Mouse (Mus musculus) layer of hippocampus, postnatal 10 days (tissue): Measurements from ENCODE around the gene Spink8. TPM values are rescaled to one million over a fixed set of nuclear protein-coding genes. Genes with fewer than 3 reads are reported as not detected.

Experiments used
- DNase-seq, 2 experiments: peaks; one replicate each; pipeline ENCODE4 v3.0.0; 2021; ENCODE audit warnings: low spot score in 2 of 2
- total RNA-seq, 2 experiments: library from RNA; stranded (reverse); gene quantifications; 2 replicates each; pipeline ENCODE4 v1.2.3; 2021

Gene Spink8
- total RNA-seq, 2 experiments from 2014 or later, result 19.0 to 21.0 TPM

DNA sequence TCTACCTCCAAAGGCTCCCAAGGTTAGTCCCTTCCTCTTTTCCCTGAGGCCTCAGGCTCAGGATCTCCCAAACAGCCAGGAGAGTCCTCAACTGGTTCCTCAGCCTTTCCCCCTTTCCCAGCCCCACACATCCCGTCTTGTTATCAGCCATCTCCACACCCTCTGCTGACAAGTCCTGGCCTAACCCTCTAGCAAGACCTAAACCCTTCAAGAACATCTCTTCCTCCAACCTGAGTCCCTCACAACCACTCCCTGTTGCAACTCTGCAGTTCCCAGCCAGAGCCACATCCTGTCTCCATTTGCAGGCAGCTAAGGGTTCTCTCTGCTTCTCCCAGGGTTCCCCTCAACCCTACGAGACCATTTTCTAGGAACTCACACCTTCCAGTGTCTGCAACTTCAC is 54.1 kb downstream of the Spink8 start:
- DNase-seq, result no peak

DNA sequence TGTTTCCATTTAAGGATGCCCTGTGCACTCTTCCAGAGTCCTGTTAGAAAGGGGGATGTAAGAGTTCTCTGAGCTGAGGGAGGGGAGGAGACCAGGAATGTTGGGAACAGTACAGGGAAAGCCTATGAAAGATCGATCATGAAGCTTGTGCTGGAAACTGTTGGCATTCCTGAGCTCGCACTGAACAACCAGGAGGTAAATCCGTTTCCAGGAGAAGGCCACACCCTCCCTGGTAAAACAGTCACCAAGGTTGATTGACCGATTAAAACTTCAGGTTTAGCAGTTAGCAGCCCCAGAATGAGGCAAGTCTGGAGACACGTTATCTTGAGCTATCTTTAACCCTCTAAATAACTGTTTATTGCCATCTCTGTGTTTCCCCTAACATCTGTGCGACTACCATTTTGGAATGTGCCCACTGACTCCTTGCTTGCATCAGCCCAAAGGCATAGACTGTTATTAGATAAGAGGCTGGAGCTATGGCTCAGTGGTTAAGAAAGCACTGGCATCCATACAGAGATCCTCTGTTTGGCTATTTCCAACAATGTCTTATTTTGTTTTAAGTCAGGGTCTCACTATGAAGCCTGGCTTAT is 59.0 kb downstream of the Spink8 start:
- no peak for DNase-seq

- DNase-seq, result peak; percentile 96 to 97
Observed at GRCm38 (mm10) chr9:109874797-109875691, 63.0 kb downstream of the Spink8 start, which contains the start of gene Cdc25a. Cdc25a (plus strand) TSS chr9:109875579.

- DNase-seq, result peak in 1 of 2 experiments; percentile 60
Observed at GRCm38 (mm10) chr9:109875695-109876601, 63.9 kb downstream of the Spink8 start.

Other genes starting within 250 kb of the Spink8 start
- not detected for gene Fbxw15, start 244.0 kb upstream of the Spink8 start, total RNA-seq
- gene Fbxw24, start 186.2 kb upstream of the Spink8 start, total RNA-seq, result not detected
- gene Fbxw25, start 147.6 kb upstream of the Spink8 start, total RNA-seq, result not detected
- not detected for gene Fbxw18, start 109.6 kb upstream of the Spink8 start, total RNA-seq
- not detected for gene Fbxw26, start 66.2 kb upstream of the Spink8 start, total RNA-seq
- gene Fbxw27, start 21.6 kb upstream of the Spink8 start, total RNA-seq, result not detected
- 10 to 100 TPM; 12.0 to 12.3 TPM for gene Nme6, start 20.5 kb downstream of the Spink8 start, total RNA-seq
- gene Camp, start 37.3 kb downstream of the Spink8 start, total RNA-seq, result 1 to 10 TPM in 1 of 2 experiments, not detected in 1; 3.0 TPM
- gene Cdc25a, start 63.3 kb downstream of the Spink8 start, total RNA-seq, result 1 to 10 TPM; 7.4 to 8.1 TPM
- 100 to 1,000 TPM; 616 to 624 TPM for gene Map4, start 119.2 kb downstream of the Spink8 start, total RNA-seq